Mouse (Mus musculus): ENCODE data around the gene Gm10577. TPM values are rescaled to one million over a fixed set of nuclear protein-coding genes. Genes with fewer than 3 reads are reported as not detected.
A peak's percentile ranks its signal among the peaks of the same experiment; 100 is the strongest.

Gm10577 gene
- total RNA-seq (2021): not detected
- long read RNA-seq, experiment 1: 0 reads
- long read RNA-seq, experiment 2: 0 reads

- H3K27ac ChIP-seq: no peak within 1 kb of the TSS
- no peak within 1 kb of the TSS for H3K4me3 ChIP-seq
- DNase-seq (ENCODE audit: low spot score in 2 of 2): no peak
- TF ChIP-seq CTCF (conservative IDR thresholded peaks at IDR 0.05): no peak
These were observed at the start of gene Gm10577 for GRCm38 (mm10) chr4:101020596-101020995. Gm10577 (minus strand) TSS chr4:101020696.

- peak overlapping the region; percentile 90 for H3K27ac ChIP-seq
- DNase-seq (ENCODE audit: low spot score in 2 of 2): peak in 1 of 2 experiments; percentile 32
These were observed 48.9 kb upstream of the Gm10577 start for GRCm38 (mm10) chr4:101069154-101069971.

GRCm38 (mm10) chr4:101068786-101069153, 48.3 kb upstream of the Gm10577 start, which contains the start of gene Raver2:
Raver2 (plus strand) TSS chr4:101068983.
- peak within 1 kb of the TSS; percentile 72 for H3K4me3 ChIP-seq
- H3K27ac ChIP-seq: peak within 1 kb of the TSS; percentile 90
- TF ChIP-seq CTCF (conservative IDR thresholded peaks at IDR 0.05): peak; percentile 60
- DNase-seq (ENCODE audit: low spot score in 2 of 2): peak; percentile 35 to 56

More at GRCm38 (mm10) chr4:101069154-101069971, 48.9 kb upstream of the Gm10577 start:
- peak overlapping the region; percentile 72 for H3K4me3 ChIP-seq
- no peak for TF ChIP-seq CTCF (conservative IDR thresholded peaks at IDR 0.05)

- DNase-seq (ENCODE audit: low spot score in 2 of 2): no peak
- TF ChIP-seq CTCF (conservative IDR thresholded peaks at IDR 0.05): no peak
These were observed 45.9 kb upstream of the Gm10577 start for GRCm38 (mm10) chr4:101066401-101066800.

GRCm38 (mm10) chr4:101062146-101062545, 41.6 kb upstream of the Gm10577 start:
- TF ChIP-seq CTCF (conservative IDR thresholded peaks at IDR 0.05): no peak
- H3K4me3 ChIP-seq: no peak overlapping the region
- H3K27ac ChIP-seq: no peak overlapping the region
- DNase-seq (ENCODE audit: low spot score in 2 of 2): no peak

More at GRCm38 (mm10) chr4:101066401-101066800, 45.9 kb upstream of the Gm10577 start:
- H3K4me3 ChIP-seq: no peak overlapping the region
- no peak overlapping the region for H3K27ac ChIP-seq

- Histone ChIP-seq H3K27ac (no peak overlapping the region), H3K4me3 (no peak overlapping the region)
- no peak for TF ChIP-seq CTCF (conservative IDR thresholded peaks at IDR 0.05)
- no peak for DNase-seq (ENCODE audit: low spot score in 2 of 2)
These were observed 26.1 kb upstream of the Gm10577 start for GRCm38 (mm10) chr4:101046576-101046975.

- no peak for DNase-seq (ENCODE audit: low spot score in 2 of 2)
- H3K4me3 ChIP-seq: no peak overlapping the region
- H3K27ac ChIP-seq: no peak overlapping the region
- no peak for TF ChIP-seq CTCF (conservative IDR thresholded peaks at IDR 0.05)
These were observed 23.7 kb upstream of the Gm10577 start for GRCm38 (mm10) chr4:101044149-101044548.

- Histone ChIP-seq H3K27ac (no peak overlapping the region), H3K4me3 (no peak overlapping the region)
- DNase-seq (ENCODE audit: low spot score in 2 of 2): no peak
- TF ChIP-seq CTCF (conservative IDR thresholded peaks at IDR 0.05): no peak
These were observed 23.2 kb upstream of the Gm10577 start for GRCm38 (mm10) chr4:101043691-101044090.

GRCm38 (mm10) chr4:101037156-101037555, 16.7 kb upstream of the Gm10577 start:
- peak; percentile 36 to 72 for DNase-seq (ENCODE audit: low spot score in 2 of 2)
- no peak for TF ChIP-seq CTCF (conservative IDR thresholded peaks at IDR 0.05)
- Histone ChIP-seq H3K27ac (peak overlapping the region; percentile 63; the same call in 1 of the 2 replicates), H3K4me3 (no peak overlapping the region)

- Histone ChIP-seq H3K27ac (no peak overlapping the region), H3K4me3 (no peak overlapping the region)
- TF ChIP-seq CTCF (conservative IDR thresholded peaks at IDR 0.05): no peak
- DNase-seq (ENCODE audit: low spot score in 2 of 2): no peak
These were observed 14.6 kb upstream of the Gm10577 start for GRCm38 (mm10) chr4:101035131-101035530.

- Histone ChIP-seq H3K4me3 (no peak overlapping the region), H3K27ac (no peak overlapping the region)
- DNase-seq (ENCODE audit: low spot score in 2 of 2): no peak
- TF ChIP-seq CTCF (conservative IDR thresholded peaks at IDR 0.05): no peak
These were observed 12.6 kb upstream of the Gm10577 start for GRCm38 (mm10) chr4:101033047-101033446.

- Histone ChIP-seq H3K27ac (0 out of 2 replicates have a peak overlapping the region, but pooled peaks have one; percentile 18), H3K4me3 (no peak overlapping the region)
- no peak for DNase-seq (ENCODE audit: low spot score in 2 of 2)
- TF ChIP-seq CTCF (conservative IDR thresholded peaks at IDR 0.05): no peak
These were observed 7.4 kb upstream of the Gm10577 start for GRCm38 (mm10) chr4:101027852-101028411.

GRCm38 (mm10) chr4:101026995-101027394, 6.5 kb upstream of the Gm10577 start:
- H3K27ac ChIP-seq: peak overlapping the region; percentile 52; the same call in 1 of the 2 replicates
- H3K4me3 ChIP-seq: no peak overlapping the region
- peak in 1 of 2 experiments; percentile 56 for DNase-seq (ENCODE audit: low spot score in 2 of 2)
- TF ChIP-seq CTCF (conservative IDR thresholded peaks at IDR 0.05): no peak
